Mouse (Mus musculus) Patski (cell line): ENCODE results near the gene Wdr63. TPM values are rescaled to one million over a fixed set of nuclear protein-coding genes. Genes with fewer than 3 reads are reported as not detected.
A peak's percentile ranks its signal among the peaks of the same experiment; 100 is the strongest.

Source experiments
- ATAC-seq: fragments of 100-300 bp; one replicate; pipeline ENCODE4 v1.8.0; 2021
- CTCF ChIA-PET: fragments of 350-600 bp; sonication (Branson Sonifier 250); formaldehyde crosslinking; loops from one replicate; lab custom pipeline; 2022; ENCODE audit warnings: inconsistent platforms; lab: Charles Lee
- POLR2A ChIA-PET: fragments of 350-600 bp; sonication (Branson Sonifier 250); formaldehyde crosslinking; loops from one replicate; lab custom pipeline; 2022; ENCODE audit warnings: antibody characterized with exemption, inconsistent platforms; lab: Charles Lee
- DNase-seq: peaks from one replicate; pipeline ENCODE4 v3.0.0-alpha.2; 2011; ENCODE audit warnings: low read depth, low spot score
- H3K27me3 ChIP-seq: fragments of 371-371 bp; one replicate; pipeline ENCODE4 v1.5.1; 2021
- CTCF ChIP-seq: fragments of 100-300 bp; IDR thresholded peaks from one replicate; pipeline ENCODE4 v1.5.1; 2021
- in situ Hi-C: fragments of 300-500 bp; cut with MboI; formaldehyde crosslinking; loops from 3 replicates; pipeline ENCODE4 v1.11.1; 2018; ENCODE audit warnings: low pct_unique_long_range_greater_than_20kb, mixed read lengths
- polyA plus RNA-seq: library from polyadenylated mRNA; unstranded; gene quantifications from one replicate; pipeline ENCODE4 v1.2.3, GENCODE M21; 2021

The Wdr63 gene
- polyA plus RNA-seq, 1 experiment from 2014 or later, result 0.17 TPM

GRCm38 (mm10) chr3:146149156-146150057, 41.5 kb upstream of the Wdr63 start, which contains the start of gene Mcoln2:
TSS of gene Mcoln2 (plus strand) at chr3:146149833.
- ChIA-PET CTCF (interaction anchor here (1.2 kb wide), 1 partner anchor 8 kb away, joined by 4 read pairs; no protein-coding TSS in a partner anchor), POLR2A (no interaction called here)
- in situ Hi-C loops, result no loop called here
- peak; percentile 51 for ATAC-seq
- DNase-seq, result no peak
- TF ChIP-seq CTCF, result no peak
- H3K27me3 ChIP-seq, result no peaks in the 10 kb centered on the region

GRCm38 (mm10) chr3:146146131-146146530, 38.2 kb upstream of the Wdr63 start:
- no peak for DNase-seq
- no peaks in the 10 kb centered on the region for H3K27me3 ChIP-seq
- no peak for ATAC-seq
- POLR2A ChIA-PET, result no interaction called here
- no peak for TF ChIP-seq CTCF
- in situ Hi-C loops, result no loop called here
- CTCF ChIA-PET, result no interaction called here

GRCm38 (mm10) chr3:146145501-146145900, 37.6 kb upstream of the Wdr63 start:
- TF ChIP-seq CTCF, result no peak
- no peak for DNase-seq
- H3K27me3 ChIP-seq, result no peaks in the 10 kb centered on the region
- POLR2A ChIA-PET, result interaction anchor here (0.6 kb wide), 1 partner anchor 714 kb away, joined by 3 read pairs; no protein-coding TSS in a partner anchor
- no peak for ATAC-seq
- CTCF ChIA-PET, result no interaction called here
- in situ Hi-C loops, result no loop called here

- ATAC-seq, result no peak
- POLR2A ChIA-PET, result no interaction called here
- no peak for TF ChIP-seq CTCF
Observed at GRCm38 (mm10) chr3:146142523-146142922, 34.6 kb upstream of the Wdr63 start.

GRCm38 (mm10) chr3:146140276-146140675, 32.3 kb upstream of the Wdr63 start:
- TF ChIP-seq CTCF, result no peak
- DNase-seq, result no peak
- H3K27me3 ChIP-seq, result no peaks in the 10 kb centered on the region
- ATAC-seq, result no peak
- in situ Hi-C loops, result no loop called here
- ChIA-PET POLR2A (no interaction called here), CTCF (interaction anchor here (1.2 to 1.5 kb wide), 3 partner anchors 9 to 70 kb away, joined by 4 to 5 read pairs (median 4); partner anchors contain the start of gene Mcoln2)

More at GRCm38 (mm10) chr3:146142523-146142922, 34.6 kb upstream of the Wdr63 start:
- no peak for DNase-seq
- CTCF ChIA-PET, result interaction anchor here (1.0 to 1.7 kb wide), 3 partner anchors 9 to 22 kb away, joined by 3 to 4 read pairs (median 3); no protein-coding TSS in a partner anchor
- no peaks in the 10 kb centered on the region for H3K27me3 ChIP-seq
- in situ Hi-C loops, result no loop called here

- POLR2A ChIA-PET, result no interaction called here
- peak; percentile 52 for TF ChIP-seq CTCF
- in situ Hi-C loops, result no loop called here
Observed at GRCm38 (mm10) chr3:146136422-146136821, 28.5 kb upstream of the Wdr63 start.

GRCm38 (mm10) chr3:146135417-146135816, 27.5 kb upstream of the Wdr63 start:
- no peaks in the 10 kb centered on the region for H3K27me3 ChIP-seq
- in situ Hi-C loops, result no loop called here
- POLR2A ChIA-PET, result no interaction called here
- CTCF ChIA-PET, result interaction anchor here (0.9 to 2.3 kb wide), 5 partner anchors 10 to 195 kb away, joined by 3 to 6 read pairs (median 3); no protein-coding TSS in a partner anchor
- DNase-seq (no peak), ATAC-seq (no peak)
- TF ChIP-seq CTCF, result no peak

More at GRCm38 (mm10) chr3:146136422-146136821, 28.5 kb upstream of the Wdr63 start:
- no peak for ATAC-seq
- CTCF ChIA-PET, result interaction anchor here (0.7 to 1.7 kb wide), 5 partner anchors 9 to 192 kb away, joined by 3 to 5 read pairs (median 4); no protein-coding TSS in a partner anchor
- H3K27me3 ChIP-seq, result no peaks in the 10 kb centered on the region
- DNase-seq, result no peak

- TF ChIP-seq CTCF, result no peak
- no peak for DNase-seq
- ChIA-PET POLR2A (no interaction called here), CTCF (interaction anchor here (1.3 to 2.3 kb wide), 3 partner anchors 48 to 195 kb away, joined by 3 to 6 read pairs (median 4); no protein-coding TSS in a partner anchor)
- no peak for ATAC-seq
- in situ Hi-C loops, result no loop called here
- no peaks in the 10 kb centered on the region for H3K27me3 ChIP-seq
Observed at GRCm38 (mm10) chr3:146134834-146135233, 26.9 kb upstream of the Wdr63 start.

- no peak for DNase-seq
- H3K27me3 ChIP-seq, result no peaks in the 10 kb centered on the region
- ATAC-seq, result no peak
- POLR2A ChIA-PET, result no interaction called here
- no peak for TF ChIP-seq CTCF
- in situ Hi-C loops, result no loop called here
- CTCF ChIA-PET, result interaction anchor here (0.6 to 1.2 kb wide), 3 partner anchors 10 to 610 kb away, joined by 3 to 4 read pairs (median 3); no protein-coding TSS in a partner anchor
Observed at GRCm38 (mm10) chr3:146127205-146127604, 19.3 kb upstream of the Wdr63 start.

- H3K27me3 ChIP-seq, result no peaks in the 10 kb centered on the region
- ChIA-PET CTCF (no interaction called here), POLR2A (no interaction called here)
- no peak for DNase-seq
- ATAC-seq, result no peak
- no peak for TF ChIP-seq CTCF
- in situ Hi-C loops, result no loop called here
Observed at GRCm38 (mm10) chr3:146123464-146123825, 15.5 kb upstream of the Wdr63 start.
